Mouse (Mus musculus): ENCODE measurements around the gene Fras1.

Fras1 gene

GRCm38 (mm10) chr5:96479003-96479402, 105.2 kb downstream of the Fras1 start:
- ATAC-seq (ENCODE audit: insufficient number of reproducible peaks, low FRiP score, low TSS enrichment) = no peak

- no peak for ATAC-seq (ENCODE audit: insufficient number of reproducible peaks, low FRiP score, low TSS enrichment)
Observed at GRCm38 (mm10) chr5:96481159-96481558, 107.4 kb downstream of the Fras1 start.

- ATAC-seq (ENCODE audit: insufficient number of reproducible peaks, low FRiP score, low TSS enrichment) = no peak
Observed at GRCm38 (mm10) chr5:96482054-96482453, 108.3 kb downstream of the Fras1 start.

GRCm38 (mm10) chr5:96492497-96492896, 118.7 kb downstream of the Fras1 start:
- ATAC-seq (ENCODE audit: insufficient number of reproducible peaks, low FRiP score, low TSS enrichment) = no peak

GRCm38 (mm10) chr5:96494502-96495292, 120.9 kb downstream of the Fras1 start:
- no peak for ATAC-seq (ENCODE audit: insufficient number of reproducible peaks, low FRiP score, low TSS enrichment)

GRCm38 (mm10) chr5:96498083-96498482, 124.3 kb downstream of the Fras1 start:
- no peak for ATAC-seq (ENCODE audit: insufficient number of reproducible peaks, low FRiP score, low TSS enrichment)

GRCm38 (mm10) chr5:96501783-96502182, 128.0 kb downstream of the Fras1 start:
- ATAC-seq (ENCODE audit: insufficient number of reproducible peaks, low FRiP score, low TSS enrichment) = no peak

- no peak for ATAC-seq (ENCODE audit: insufficient number of reproducible peaks, low FRiP score, low TSS enrichment)
Observed at GRCm38 (mm10) chr5:96502400-96502799, 128.6 kb downstream of the Fras1 start.

GRCm38 (mm10) chr5:96511005-96511404, 137.2 kb downstream of the Fras1 start:
- no peak for ATAC-seq (ENCODE audit: insufficient number of reproducible peaks, low FRiP score, low TSS enrichment)

GRCm38 (mm10) chr5:96513327-96513726, 139.6 kb downstream of the Fras1 start:
- ATAC-seq (ENCODE audit: insufficient number of reproducible peaks, low FRiP score, low TSS enrichment) = no peak

GRCm38 (mm10) chr5:96515860-96516311, 142.1 kb downstream of the Fras1 start:
- ATAC-seq (ENCODE audit: insufficient number of reproducible peaks, low FRiP score, low TSS enrichment) = no peak

GRCm38 (mm10) chr5:96516329-96516728, 142.6 kb downstream of the Fras1 start:
- no peak for ATAC-seq (ENCODE audit: insufficient number of reproducible peaks, low FRiP score, low TSS enrichment)

- no peak for ATAC-seq (ENCODE audit: insufficient number of reproducible peaks, low FRiP score, low TSS enrichment)
Observed at GRCm38 (mm10) chr5:96521541-96521940, 147.8 kb downstream of the Fras1 start.

- ATAC-seq (ENCODE audit: insufficient number of reproducible peaks, low FRiP score, low TSS enrichment) = no peak
Observed at GRCm38 (mm10) chr5:96522909-96523409, 149.2 kb downstream of the Fras1 start.

- ATAC-seq (ENCODE audit: insufficient number of reproducible peaks, low FRiP score, low TSS enrichment) = no peak
Observed at GRCm38 (mm10) chr5:96528296-96528695, 154.5 kb downstream of the Fras1 start.

- no peak for ATAC-seq (ENCODE audit: insufficient number of reproducible peaks, low FRiP score, low TSS enrichment)
Observed at GRCm38 (mm10) chr5:96530516-96530915, 156.8 kb downstream of the Fras1 start.

- no peak for ATAC-seq (ENCODE audit: insufficient number of reproducible peaks, low FRiP score, low TSS enrichment)
Observed at GRCm38 (mm10) chr5:96531962-96532361, 158.2 kb downstream of the Fras1 start.

GRCm38 (mm10) chr5:96536527-96536926, 162.8 kb downstream of the Fras1 start:
- ATAC-seq (ENCODE audit: insufficient number of reproducible peaks, low FRiP score, low TSS enrichment) = no peak

GRCm38 (mm10) chr5:96536937-96537336, 163.2 kb downstream of the Fras1 start:
- no peak for ATAC-seq (ENCODE audit: insufficient number of reproducible peaks, low FRiP score, low TSS enrichment)

GRCm38 (mm10) chr5:96544112-96544511, 170.4 kb downstream of the Fras1 start:
- ATAC-seq (ENCODE audit: insufficient number of reproducible peaks, low FRiP score, low TSS enrichment) = no peak

GRCm38 (mm10) chr5:96545994-96546393, 172.2 kb downstream of the Fras1 start:
- no peak for ATAC-seq (ENCODE audit: insufficient number of reproducible peaks, low FRiP score, low TSS enrichment)

All from cerebellum, adult (tissue).